Mouse (Mus musculus) CD4-positive, CD25-positive, alpha-beta regulatory T cell, adult 4 months (primary cell): ENCODE results near the gene Alg2. TPM values are rescaled to one million over a fixed set of nuclear protein-coding genes. Genes with fewer than 3 reads are reported as not detected.

Experiments used
- polyA plus RNA-seq, 2 experiments: library from polyadenylated mRNA; unstranded; fragments of 100-300 nt; shearing (Covaris generic); gene quantifications; one replicate each; pipeline ENCODE4 v1.2.1; 2017

Gene Alg2
- polyA plus RNA-seq, 2 experiments from 2014 or later = 8.3 to 9.2 TPM

Other genes starting within 250 kb of the Alg2 start
- gene Tgfbr1, start 121.1 kb downstream of the Alg2 start, polyA plus RNA-seq = 10 to 100 TPM; 33.6 to 39.2 TPM
- gene Sec61b, start 325 bp upstream of the Alg2 start, polyA plus RNA-seq = 100 to 1,000 TPM; 231 to 289 TPM